Mouse (Mus musculus) lung, embryonic 14.5 days (tissue): Measurements from ENCODE around the gene Tead4. TPM values are rescaled to one million over a fixed set of nuclear protein-coding genes. Genes with fewer than 3 reads are reported as not detected.

Experiments used
- ATAC-seq: fragments of 200-750 bp; cut with Nextera tagmentation; 2 replicates; pipeline ENCODE4 v1.8.0; 2017; ENCODE audit warnings: mild to moderate bottlenecking, moderate TSS enrichment, moderate library complexity; ENCODE audit not compliant: insufficient read depth
- DNase-seq: peaks from one replicate; pipeline ENCODE4 v3.0.0-alpha.2; 2015
- H3K27ac ChIP-seq: fragments of 300-500 bp; sonication (generic); 2 replicates; pipeline ENCODE4 v1.5.1; 2014; ENCODE audit warnings: low read depth, mild to moderate bottlenecking, moderate library complexity
- H3K27me3 ChIP-seq: fragments of 300-500 bp; sonication (generic); 2 replicates; pipeline ENCODE4 v1.6.1; 2014; ENCODE audit warnings: low read length, control low read depth; ENCODE audit not compliant: insufficient read depth
- H3K36me3 ChIP-seq: fragments of 300-500 bp; sonication (generic); 2 replicates; pipeline ENCODE4 v1.6.1; 2014; ENCODE audit warnings: control low read depth; ENCODE audit not compliant: insufficient read depth
- H3K4me1 ChIP-seq: fragments of 300-500 bp; sonication (generic); 2 replicates; pipeline ENCODE4 v1.6.1; 2014; ENCODE audit warnings: antibody characterized with exemption, control low read depth; ENCODE audit not compliant: insufficient read depth
- H3K4me2 ChIP-seq: fragments of 300-500 bp; sonication (generic); 2 replicates; pipeline ENCODE4 v1.6.1; 2014; ENCODE audit warnings: mild to moderate bottlenecking
- H3K4me3 ChIP-seq: fragments of 300-500 bp; sonication (generic); 2 replicates; pipeline ENCODE4 v1.5.1; 2014; ENCODE audit warnings: low read depth, low read length
- H3K9ac ChIP-seq: fragments of 300-500 bp; sonication (generic); 2 replicates; pipeline ENCODE4 v1.6.1; 2014
- H3K9me3 ChIP-seq: fragments of 300-500 bp; sonication (generic); 2 replicates; pipeline ENCODE4 v1.6.1; 2016; ENCODE audit warnings: low read depth, low read length, control low read depth
- CTCF ChIP-seq: IDR thresholded peaks from 2 replicates; pipeline ENCODE4 v1.5.1; 2016; ENCODE audit warnings: antibody characterized with exemption, low read depth
- WGBS: fragments of 180-500 bp; shearing (Covaris S2); extraction: QIAGEN DNeasy Blood & Tissue Kit; methylation state at CpG from one replicate; pipeline ENCODE4 v1.1.7; 2014; 5-methylcytosine and 5-hydroxymethylcytosine counted together
- polyA plus RNA-seq: library from polyadenylated mRNA; unstranded; fragments of >200 nt; fragmentation: Nextera tagmentation; extraction: Ambion mirVana; gene quantifications from 2 replicates; pipeline ENCODE4 v1.2.1, GENCODE M21; 2014

The Tead4 gene
- polyA plus RNA-seq, 1 experiment from 2014 or later = 4.1 TPM

DNA sequence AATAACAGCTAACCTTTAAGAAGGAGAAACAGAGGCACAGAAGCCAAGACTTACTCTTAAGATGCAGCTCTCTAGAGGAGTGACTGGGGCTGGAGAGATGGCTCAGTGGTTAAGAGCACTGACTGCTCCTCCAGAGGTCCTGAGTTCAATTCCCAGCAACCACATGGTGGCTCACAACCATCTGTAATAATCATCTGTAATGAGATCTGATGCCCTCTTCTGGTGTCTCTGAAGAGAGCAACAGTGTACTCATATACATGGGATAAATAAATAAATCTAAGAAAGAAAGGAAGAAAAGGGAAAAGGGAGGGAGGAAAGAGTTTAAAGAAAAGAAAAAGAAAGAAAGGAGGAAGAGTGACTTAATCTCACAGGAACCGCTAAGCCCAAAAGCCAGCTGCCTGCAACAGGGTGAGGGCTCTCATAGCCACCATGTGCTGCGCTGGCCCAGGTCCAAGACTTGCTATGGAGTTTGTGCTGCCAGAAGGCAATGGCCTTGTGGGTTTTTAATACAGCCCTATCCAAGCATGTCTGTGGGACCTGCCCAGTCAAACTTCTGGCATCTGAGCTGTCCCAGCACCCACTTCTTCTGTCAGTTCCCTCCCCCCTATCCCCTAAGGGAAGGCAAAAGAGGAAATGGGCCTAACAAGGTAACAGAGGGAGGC is 63.4 kb downstream of the Tead4 start:
- peak; percentile 68; the same call in 1 of the 2 replicates for ATAC-seq
- 50% methylated on average over 2 of the region's 2 CpGs for WGBS

DNA sequence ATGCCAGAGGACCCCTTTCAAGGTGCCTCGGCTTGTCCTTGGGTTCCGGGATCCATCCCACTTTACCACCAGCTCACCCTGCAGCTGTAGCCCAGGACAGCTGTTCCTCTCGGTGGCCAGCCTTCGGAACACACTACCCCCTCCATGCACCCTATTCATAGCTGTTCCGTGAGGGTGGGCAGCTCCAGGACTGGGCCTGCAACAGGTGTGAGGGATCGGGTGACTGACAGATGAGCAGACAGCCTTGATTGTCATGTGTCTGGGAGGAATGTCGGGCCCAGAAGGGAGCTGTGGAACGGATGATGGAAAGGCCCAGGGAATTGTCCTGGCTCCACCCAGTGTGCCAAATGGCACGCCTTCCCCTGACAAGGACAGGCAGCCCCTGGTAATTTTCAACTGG is 64.0 kb downstream of the Tead4 start:
- no peaks in the 10 kb centered on the region for H3K9me3 ChIP-seq
- no peak overlapping the region for H3K9ac ChIP-seq
- no peaks in the 10 kb centered on the region for H3K27me3 ChIP-seq
- no peak for ATAC-seq
- no peak overlapping the region for H3K27ac ChIP-seq
- H3K4me3 ChIP-seq = no peak overlapping the region
- no peak for TF ChIP-seq CTCF
- WGBS = 68% methylated on average over 9 of the region's 9 CpGs
- no peak overlapping the region for H3K4me2 ChIP-seq
- no peaks in the 10 kb centered on the region for H3K36me3 ChIP-seq
- no peak for DNase-seq
- no peaks in the 10 kb centered on the region for H3K4me1 ChIP-seq

More for the DNA sequence above, 63.4 kb downstream of the Tead4 start:
- Histone ChIP-seq H3K36me3 (no peaks in the 10 kb centered on the region), H3K4me1 (no peaks in the 10 kb centered on the region), H3K27me3 (no peaks in the 10 kb centered on the region), H3K4me2 (no peak overlapping the region), H3K27ac (no peak overlapping the region), H3K9ac (no peak overlapping the region), H3K9me3 (no peaks in the 10 kb centered on the region), H3K4me3 (no peak overlapping the region)
- DNase-seq = peak; percentile 86
- peak; percentile 22; the same call in 1 of the 2 replicates for TF ChIP-seq CTCF

DNA sequence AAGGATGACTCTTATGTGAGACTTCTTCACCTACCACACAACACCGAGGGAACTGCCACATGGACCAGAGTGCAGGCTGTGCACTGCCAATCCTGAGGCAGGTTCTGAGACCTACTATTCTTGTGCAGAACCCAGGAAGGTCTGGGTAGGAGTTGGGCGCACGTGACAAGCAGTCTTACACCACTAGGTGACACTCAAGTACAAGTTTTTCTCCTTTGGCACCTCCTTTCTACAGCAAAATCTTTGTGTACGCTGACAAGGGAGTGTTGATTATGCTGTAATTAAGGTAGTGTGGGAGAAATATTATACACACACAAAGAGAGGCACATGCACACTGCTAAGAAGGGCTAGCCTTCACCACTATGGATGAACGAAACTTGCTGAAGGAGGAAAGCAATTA is 66.4 kb downstream of the Tead4 start:
- no peaks in the 10 kb centered on the region for H3K4me1 ChIP-seq

DNA sequence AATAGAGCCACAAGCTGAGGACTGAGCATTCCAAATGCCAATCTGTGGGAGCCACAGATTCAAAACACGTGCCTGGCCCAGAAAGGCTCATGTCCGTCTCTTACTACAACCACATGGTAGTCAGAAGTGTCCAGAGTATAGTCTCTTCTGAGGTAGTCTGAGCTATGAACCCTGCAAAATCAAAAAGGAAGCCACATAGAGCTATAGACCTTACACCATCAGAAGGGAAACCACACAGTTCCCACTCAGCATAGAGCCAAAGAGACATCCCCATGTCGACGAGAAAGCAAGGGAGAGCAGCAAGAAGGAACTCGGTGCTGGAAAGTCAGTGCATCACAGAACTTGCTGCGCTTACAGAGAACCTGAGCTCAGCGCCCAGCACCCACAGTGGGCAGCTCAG is 68.4 kb downstream of the Tead4 start:
- 75% methylated on average over 7 of the region's 7 CpGs for WGBS
- H3K9me3 ChIP-seq = no peaks in the 10 kb centered on the region
- no peak overlapping the region for H3K4me2 ChIP-seq
- no peak overlapping the region for H3K4me3 ChIP-seq
- DNase-seq (no peak), ATAC-seq (no peak)
- H3K36me3 ChIP-seq = no peaks in the 10 kb centered on the region
- H3K27ac ChIP-seq = no peak overlapping the region
- no peaks in the 10 kb centered on the region for H3K4me1 ChIP-seq
- H3K9ac ChIP-seq = no peak overlapping the region
- no peak for TF ChIP-seq CTCF
- H3K27me3 ChIP-seq = no peaks in the 10 kb centered on the region

More for the DNA sequence above, 66.4 kb downstream of the Tead4 start:
- Histone ChIP-seq H3K27me3 (no peaks in the 10 kb centered on the region), H3K27ac (no peak overlapping the region), H3K4me2 (no peak overlapping the region), H3K4me3 (no peak overlapping the region), H3K9ac (no peak overlapping the region), H3K9me3 (no peaks in the 10 kb centered on the region), H3K36me3 (no peaks in the 10 kb centered on the region)
- peak; percentile 79 for DNase-seq
- 0 out of 2 replicates have a peak, but pooled peaks have one; percentile 48 for ATAC-seq
- TF ChIP-seq CTCF = peak; percentile 81
- WGBS = 25% methylated on average over 5 of the region's 5 CpGs

DNA sequence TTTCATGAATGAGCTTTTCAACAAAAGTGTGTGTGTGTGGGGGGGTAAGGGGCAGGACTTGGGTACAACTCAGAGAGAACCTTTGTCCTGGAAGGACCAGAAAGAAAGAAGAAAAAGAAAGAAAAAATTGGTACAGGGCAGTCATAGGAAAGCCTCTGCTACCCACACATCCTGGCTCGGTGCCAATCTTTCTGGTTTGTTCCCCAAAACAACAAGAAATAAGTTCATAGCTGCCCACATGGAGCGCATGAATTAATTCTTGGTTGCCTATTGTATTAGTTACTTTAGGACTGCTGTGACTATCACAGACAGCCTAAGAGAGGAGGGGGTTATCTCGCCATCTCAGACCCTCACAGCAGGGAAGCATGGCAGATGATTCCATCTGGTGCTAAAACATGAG is 68.9 kb downstream of the Tead4 start:
- H3K9ac ChIP-seq = no peak overlapping the region
- H3K4me1 ChIP-seq = no peaks in the 10 kb centered on the region
- no peaks in the 10 kb centered on the region for H3K36me3 ChIP-seq
- no peak overlapping the region for H3K4me3 ChIP-seq
- ATAC-seq = no peak
- no peak for TF ChIP-seq CTCF
- no peak overlapping the region for H3K4me2 ChIP-seq
- H3K27ac ChIP-seq = no peak overlapping the region
- no peaks in the 10 kb centered on the region for H3K27me3 ChIP-seq
- DNase-seq = peak; percentile 69
- H3K9me3 ChIP-seq = no peaks in the 10 kb centered on the region
- 82% methylated on average over 3 of the region's 3 CpGs for WGBS

DNA sequence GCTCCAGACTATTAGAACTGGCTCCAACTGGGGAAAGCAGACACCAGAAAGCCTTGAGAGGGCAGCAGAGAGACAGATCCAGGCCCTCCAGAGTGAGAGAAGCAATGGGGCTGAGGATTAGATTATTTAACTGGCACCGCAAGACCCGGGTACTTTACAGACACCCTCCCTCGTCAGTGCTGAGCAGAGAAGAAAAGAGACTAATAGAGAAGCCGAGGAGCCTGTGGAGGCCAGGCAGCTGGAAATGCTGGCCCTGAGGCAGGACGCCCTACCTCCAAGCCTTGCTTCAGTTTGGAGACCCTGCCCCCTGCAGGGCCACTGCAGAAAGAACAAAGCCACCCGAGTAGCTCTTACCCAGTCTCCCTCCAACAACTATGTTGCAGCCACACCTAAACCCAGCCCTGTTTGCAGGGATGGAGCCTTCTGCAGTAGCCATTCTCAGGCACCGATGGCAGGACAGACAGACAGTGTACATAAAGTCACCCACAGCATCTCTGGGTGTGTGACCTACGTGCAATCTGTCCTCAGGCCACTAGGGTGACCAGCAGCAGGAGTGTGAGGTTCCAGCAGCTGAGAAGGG is 73.1 kb downstream of the Tead4 start:
- Histone ChIP-seq H3K4me3 (no peak overlapping the region), H3K4me2 (no peak overlapping the region)
- WGBS = 37% methylated on average over 8 of the region's 8 CpGs

DNA sequence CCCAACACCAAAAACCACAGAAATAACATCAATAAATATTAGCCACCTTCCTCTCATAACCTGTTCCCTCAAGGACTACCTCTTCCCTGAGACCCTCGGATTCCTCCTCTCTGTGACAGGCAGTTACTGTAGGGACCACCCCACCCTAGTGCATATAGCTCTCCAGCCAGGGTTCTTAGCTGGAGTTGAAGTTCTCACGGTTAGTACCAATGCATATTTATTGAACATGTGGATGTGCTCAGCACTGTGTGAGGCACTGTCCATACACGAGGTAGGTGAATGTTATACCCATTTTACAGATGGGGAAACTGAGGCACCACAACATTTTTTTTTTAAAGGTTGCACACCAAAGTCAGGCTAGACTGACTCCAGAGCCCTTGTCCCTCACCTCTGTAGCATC is 73.7 kb downstream of the Tead4 start:
- Histone ChIP-seq H3K9ac (no peak overlapping the region), H3K27ac (no peak overlapping the region), H3K9me3 (no peaks in the 10 kb centered on the region), H3K27me3 (no peaks in the 10 kb centered on the region), H3K4me2 (no peak overlapping the region), H3K36me3 (no peaks in the 10 kb centered on the region), H3K4me3 (no peak overlapping the region), H3K4me1 (no peaks in the 10 kb centered on the region)
- ATAC-seq (no peak), DNase-seq (no peak)
- WGBS = 88% methylated on average over 3 of the region's 3 CpGs
- TF ChIP-seq CTCF = no peak

More for the DNA sequence above, 73.1 kb downstream of the Tead4 start:
- Histone ChIP-seq H3K36me3 (no peaks in the 10 kb centered on the region), H3K9ac (no peak overlapping the region), H3K9me3 (no peaks in the 10 kb centered on the region), H3K4me1 (no peaks in the 10 kb centered on the region), H3K27me3 (no peaks in the 10 kb centered on the region), H3K27ac (no peak overlapping the region)
- peak; percentile 50 for ATAC-seq
- peak; percentile 63; the same call in 1 of the 2 replicates for TF ChIP-seq CTCF
- peak; percentile 62 for DNase-seq
